ENCODE assay signal across 32 mouse cellular contexts in genomic region chr6:129223611-129224010, GRCm38 (mm10). TPM values are rescaled to one million over a fixed set of nuclear protein-coding genes. Genes with fewer than 3 reads are reported as not detected.
DNase-seq lines count a peak whose midpoint lies in the region; ATAC-seq and TF ChIP-seq lines count a peak whose summit lies in the region.
"Had no signal": no experiment of that assay in that cellular context is flagged by ENCODE, and none has a peak within 500 bp of the region (broad histone marks: within the 10 kb centered on the region; RNA-seq: fewer than 3 reads in every experiment).

No protein-coding gene starts in this region.

- TF ChIP-seq CTCF in lung, adult 2 months (IDR thresholded peaks at IDR 0.05; ENCODE audit: insufficient read depth, low read length) = no peak

- H3K4me3 ChIP-seq in lung, embryonic 16.5 days (ENCODE audit: low read length) = no peak overlapping the region
- H3K4me3 ChIP-seq in lung, adult 2 months (replicated peaks; ENCODE audit: extremely low read depth, low read depth, low read length) = no peak overlapping the region
- no peak overlapping the region for H3K4me3 ChIP-seq in brown adipose tissue, adult 24 weeks (ENCODE audit: insufficient read depth, low read depth, low read length)
- H3K4me3 ChIP-seq in liver, embryonic 16.5 days (ENCODE audit: low read depth, low read length) = no peak overlapping the region
- H3K4me3 ChIP-seq: embryonic facial prominence, embryonic 13.5 days; forebrain, embryonic 13.5 days; hindbrain, embryonic 10.5 days; limb, embryonic 10.5 days; liver, embryonic 15.5 days; midbrain, embryonic 15.5 days; neural tube, embryonic 13.5 days had no signal

- intact Hi-C loops in heart, postnatal 36 days (cut with DNase I) = no loop called here

- H3K9me3 ChIP-seq in lung, embryonic 16.5 days (ENCODE audit: control insufficient read depth, low read length) = no peaks in the 10 kb centered on the region
- H3K9me3 ChIP-seq in liver, embryonic 16.5 days (replicated peaks; ENCODE audit: control insufficient read depth, low read length) = no peaks in the 10 kb centered on the region
- H3K9me3 ChIP-seq: embryonic facial prominence, embryonic 13.5 days; forebrain, embryonic 13.5 days; hindbrain, embryonic 10.5 days; limb, embryonic 10.5 days; liver, embryonic 15.5 days; midbrain, embryonic 15.5 days; neural tube, embryonic 13.5 days had no signal

- no peaks in the 10 kb centered on the region for H3K36me3 ChIP-seq in lung, embryonic 16.5 days (ENCODE audit: control insufficient read depth, insufficient read depth, low read length)
- H3K36me3 ChIP-seq in liver, embryonic 16.5 days (ENCODE audit: control insufficient read depth, insufficient read depth) = no peaks in the 10 kb centered on the region
- H3K36me3 ChIP-seq: embryonic facial prominence, embryonic 13.5 days; G1E; hindbrain, embryonic 10.5 days; limb, embryonic 10.5 days; liver, embryonic 15.5 days; midbrain, embryonic 15.5 days; neural tube, embryonic 13.5 days had no signal

- no peak overlapping the region for H3K4me2 ChIP-seq in lung, embryonic 16.5 days (ENCODE audit: low read depth, low read length)
- no peak overlapping the region for H3K4me2 ChIP-seq in liver, embryonic 16.5 days (ENCODE audit: low read depth, low read length)
- H3K4me2 ChIP-seq: embryonic facial prominence, embryonic 13.5 days; forebrain, embryonic 13.5 days; liver, embryonic 15.5 days; midbrain, embryonic 15.5 days; neural tube, embryonic 13.5 days had no signal

- WGBS in lung, embryonic 16.5 days = 58% methylated on average over 2 of the region's 2 CpGs
- 52% methylated on average over 2 of the region's 2 CpGs for WGBS in lung, adult 2 months
- WGBS in liver, embryonic 16.5 days (ENCODE audit: insufficient replicate concordance) = 15% methylated on average over 2 of the region's 2 CpGs

- no peaks in the 10 kb centered on the region for H3K27me3 ChIP-seq in lung, embryonic 16.5 days (ENCODE audit: control insufficient read depth, insufficient read depth, low read depth, low read length)
- no peaks in the 10 kb centered on the region for H3K27me3 ChIP-seq in liver, embryonic 16.5 days (ENCODE audit: control insufficient read depth, insufficient read depth, low read depth, low read length)
- H3K27me3 ChIP-seq: CH12.LX; embryonic facial prominence, embryonic 13.5 days; forebrain, embryonic 13.5 days; liver, embryonic 15.5 days; midbrain, embryonic 15.5 days; neural tube, embryonic 13.5 days had no signal

- peak overlapping the region; percentile 60; the same call in 1 of the 2 replicates for H3K27ac ChIP-seq in lung, embryonic 16.5 days (ENCODE audit: low read length)
- H3K27ac ChIP-seq in brown adipose tissue, adult 24 weeks (replicated peaks; ENCODE audit: low read depth, low read length) = 0 out of 2 replicates have a peak overlapping the region, but pooled peaks have one; percentile 21
- H3K27ac ChIP-seq in liver, embryonic 16.5 days (ENCODE audit: low read length) = no peak overlapping the region
- H3K27ac ChIP-seq: embryonic facial prominence, embryonic 13.5 days; forebrain, embryonic 13.5 days; hindbrain, embryonic 10.5 days; limb, embryonic 10.5 days; liver, embryonic 15.5 days; macrophage; midbrain, embryonic 15.5 days; neural tube, embryonic 13.5 days had no signal

- H3K9ac ChIP-seq in lung, embryonic 16.5 days (ENCODE audit: low read length) = no peak overlapping the region
- H3K9ac ChIP-seq in liver, embryonic 16.5 days (ENCODE audit: low read depth, low read length) = no peak overlapping the region
- H3K9ac ChIP-seq: embryonic facial prominence, embryonic 13.5 days; forebrain, embryonic 13.5 days; liver, embryonic 15.5 days; midbrain, embryonic 15.5 days; neural tube, embryonic 13.5 days had no signal

- no peak for TF ChIP-seq POLR2A in lung, adult 2 months (IDR thresholded peaks at IDR 0.05; ENCODE audit: borderline replicate concordance, extremely low read depth, low read depth, low read length)

- no peak for ATAC-seq in lung, embryonic 16.5 days (ENCODE audit: low read depth)
- ATAC-seq in liver, embryonic 16.5 days (ENCODE audit: low read depth) = peak; percentile 28
- no peak for ATAC-seq in granulocyte monocyte progenitor cell, adult 5-6 weeks (replicated peaks; ENCODE audit: poor library complexity, severe bottlenecking)
- ATAC-seq: activated CD4-positive, CD25-positive, alpha-beta regulatory T cell, adult 4 months; forebrain, embryonic 13.5 days; hindbrain, embryonic 16.5 days; intestine, embryonic 16.5 days; midbrain, embryonic 15.5 days had no signal

- DNase-seq in lung, adult 2 months = no peak
- peak; percentile 15 for DNase-seq in liver
- DNase-seq in heart, postnatal 36 days = no peak
- DNase-seq: adrenal gland, adult 8-10 months; B cell, adult 2 months; cerebellum, adult 8-10 months; cerebellum, postnatal 36 days; embryo, embryonic 11 days; gastrocnemius, postnatal 14 days; kidney, adult 9 months; kidney, postnatal 14 days; right cerebral cortex, postnatal 4 days; thymus, postnatal 36 days had no signal

- H3K4me1 ChIP-seq in lung, embryonic 16.5 days (replicated peaks; ENCODE audit: control insufficient read depth, insufficient read depth, low read length) = peaks cover 5% of the 10 kb centered on the region; the same call in 1 of the 2 replicates
- H3K4me1 ChIP-seq in lung, adult 2 months (ENCODE audit: control insufficient read depth, insufficient read depth, low read length) = peaks cover 28% of the 10 kb centered on the region
- peaks cover 15% of the 10 kb centered on the region for H3K4me1 ChIP-seq in brown adipose tissue, adult 24 weeks (ENCODE audit: control insufficient read depth, insufficient read depth, insufficient read length, low read length)
- H3K4me1 ChIP-seq in liver, embryonic 16.5 days (ENCODE audit: control insufficient read depth, low read depth, low read length) = peaks cover 12% of the 10 kb centered on the region
- H3K4me1 ChIP-seq: embryonic facial prominence, embryonic 13.5 days; forebrain, embryonic 13.5 days; hindbrain, embryonic 10.5 days; limb, embryonic 10.5 days; midbrain, embryonic 15.5 days; neural tube, embryonic 13.5 days had no signal

RNA-seq across cellular contexts. Expression of gene Clec2d, which starts 43.2 kb away (rescaled TPM):
- polyA plus RNA-seq in lung, embryonic 16.5 days (2015; fragmentation: Nextera tagmentation; extraction: Ambion mirVana) = 2.0 and 2.3 TPM in 2 replicates
- 103 and 250 TPM in 2 replicates for polyA plus RNA-seq in lung, adult 2 months (2012; rRNA removed)
- 58.5 and 127 TPM in 2 replicates for polyA plus RNA-seq in brown adipose tissue, adult 24 weeks (2012; ENCODE audit: insufficient read depth, insufficient read length, missing spikeins)
- 0.41 and 0.70 TPM in 2 replicates for polyA plus RNA-seq in liver, embryonic 16.5 days (2015; fragmentation: Nextera tagmentation; extraction: Ambion mirVana)
- 10 to 100 TPM; 35.1 to 51.7 TPM for total RNA-seq in heart, postnatal 36 days (2021)
- total RNA-seq in granulocyte monocyte progenitor cell, adult 5-6 weeks (2014; fragmentation: Nextera tagmentation) = 29.6 and 31.1 TPM in 2 replicates
- 83.5 and 99.8 TPM in 2 replicates for total RNA-seq in granulocyte monocyte progenitor cell, adult 5-6 weeks (2017)
- total RNA-seq: G1E had no signal
- polyA plus RNA-seq: forebrain, embryonic 13.5 days; G1E; hindbrain, embryonic 10.5 days; limb, embryonic 10.5 days; midbrain, embryonic 15.5 days; neural tube, embryonic 13.5 days had no signal

RNA-seq across cellular contexts. Expression of gene Cd69, which starts 51.6 kb away (rescaled TPM):
- polyA plus RNA-seq in lung, embryonic 16.5 days (2015; fragmentation: Nextera tagmentation; extraction: Ambion mirVana) = 0.09 and 0.18 TPM in 2 replicates
- 0.54 and 1.3 TPM in 2 replicates for polyA plus RNA-seq in lung, adult 2 months (2012; rRNA removed)
- not detected in 2 replicates for polyA plus RNA-seq in brown adipose tissue, adult 24 weeks (2012; ENCODE audit: insufficient read depth, insufficient read length, missing spikeins)
- polyA plus RNA-seq in liver, embryonic 16.5 days (2015; fragmentation: Nextera tagmentation; extraction: Ambion mirVana) = 0.61 and 0.65 TPM in 2 replicates
- total RNA-seq in heart, postnatal 36 days (2021) = under 1 TPM in 1 of 2 experiments, not detected in 1; 0.28 TPM
- 60.9 and 69.3 TPM in 2 replicates for total RNA-seq in granulocyte monocyte progenitor cell, adult 5-6 weeks (2014; fragmentation: Nextera tagmentation)
- total RNA-seq in granulocyte monocyte progenitor cell, adult 5-6 weeks (2017) = 163 and 224 TPM in 2 replicates
- total RNA-seq: G1E; gastrocnemius, postnatal 14 days; layer of hippocampus, adult 18-20 months; layer of hippocampus, postnatal 25 days had no signal
- polyA plus RNA-seq: embryonic facial prominence, embryonic 13.5 days; forebrain, embryonic 13.5 days; G1E; hindbrain, embryonic 10.5 days; midbrain, embryonic 15.5 days; neural tube, embryonic 13.5 days had no signal

Comparison
In these comparisons a context has a peak if more than half of its experiments do, and no peak if none do; other contexts are left out.
1. RNA of gene Clec2d, which starts 43.2 kb away (polyA plus RNA-seq): 103 to 250 TPM in lung, adult 2 months and 58.5 to 127 TPM in brown adipose tissue, adult 24 weeks; 2.0 to 2.3 TPM in lung, embryonic 16.5 days and 0.41 to 0.70 TPM in liver, embryonic 16.5 days; every median in the first group is over 10 times any median in the second.